Mouse (Mus musculus) embryonic facial prominence, embryonic 14.5 days (tissue): ENCODE measurements around the gene Fau. TPM values are rescaled to one million over a fixed set of nuclear protein-coding genes. Genes with fewer than 3 reads are reported as not detected.

Experiments used
- ATAC-seq: fragments of 200-750 bp; cut with Nextera tagmentation; 2 replicates; pipeline ENCODE4 v1.8.0; 2017; ENCODE audit warnings: low read depth, moderate number of reproducible peaks, moderate TSS enrichment
- DNase-seq: peaks from one replicate; pipeline ENCODE4 v3.0.0-alpha.2; 2015; ENCODE audit warnings: low spot score
- H3K27ac ChIP-seq: fragments of 300-500 bp; sonication (generic); replicated peaks from 2 replicates; pipeline ENCODE4 v1.5.1; 2014; ENCODE audit warnings: low read depth, mild to moderate bottlenecking, low read length, moderate library complexity
- H3K27me3 ChIP-seq: fragments of 300-500 bp; sonication (generic); replicated peaks from 2 replicates; pipeline ENCODE4 v1.6.1; 2014; ENCODE audit warnings: low read length; ENCODE audit not compliant: control insufficient read depth, insufficient read depth
- H3K36me3 ChIP-seq: fragments of 300-500 bp; sonication (generic); 2 replicates; pipeline ENCODE4 v1.6.1; 2014; ENCODE audit warnings: low read length, mixed read lengths; ENCODE audit not compliant: control insufficient read depth, insufficient read depth
- H3K4me1 ChIP-seq: fragments of 300-500 bp; sonication (generic); 2 replicates; pipeline ENCODE4 v1.6.1; 2014; ENCODE audit warnings: antibody characterized with exemption, low read length; ENCODE audit not compliant: control insufficient read depth, insufficient read depth
- H3K4me2 ChIP-seq: fragments of 300-500 bp; sonication (generic); 2 replicates; pipeline ENCODE4 v1.6.1; 2014; ENCODE audit warnings: low read depth, mild to moderate bottlenecking, low read length, moderate library complexity, mixed read lengths
- H3K4me3 ChIP-seq: fragments of 300-500 bp; sonication (generic); 2 replicates; pipeline ENCODE4 v1.5.1; 2014; ENCODE audit warnings: low read depth, mild to moderate bottlenecking, low read length
- H3K9ac ChIP-seq: fragments of 300-500 bp; sonication (generic); 2 replicates; pipeline ENCODE4 v1.6.1; 2014; ENCODE audit warnings: low read depth, mild to moderate bottlenecking, low read length, moderate library complexity, mixed read lengths
- H3K9me3 ChIP-seq: fragments of 300-500 bp; sonication (generic); 2 replicates; pipeline ENCODE4 v1.6.1; 2016; ENCODE audit warnings: low read length; ENCODE audit not compliant: control insufficient read depth
- WGBS: fragments of 180-500 bp; shearing (Covaris S2); extraction: QIAGEN DNeasy Blood & Tissue Kit; methylation state at CpG from one replicate; pipeline ENCODE4 v1.1.7; 2014; 5-methylcytosine and 5-hydroxymethylcytosine counted together
- polyA plus RNA-seq: library from polyadenylated mRNA; unstranded; fragments of >200 nt; fragmentation: Nextera tagmentation; extraction: Ambion mirVana; gene quantifications from 2 replicates; pipeline ENCODE4 v1.2.1, GENCODE M21; 2014

Gene Fau
- polyA plus RNA-seq, 1 experiment from 2014 or later = 937 TPM

DNA sequence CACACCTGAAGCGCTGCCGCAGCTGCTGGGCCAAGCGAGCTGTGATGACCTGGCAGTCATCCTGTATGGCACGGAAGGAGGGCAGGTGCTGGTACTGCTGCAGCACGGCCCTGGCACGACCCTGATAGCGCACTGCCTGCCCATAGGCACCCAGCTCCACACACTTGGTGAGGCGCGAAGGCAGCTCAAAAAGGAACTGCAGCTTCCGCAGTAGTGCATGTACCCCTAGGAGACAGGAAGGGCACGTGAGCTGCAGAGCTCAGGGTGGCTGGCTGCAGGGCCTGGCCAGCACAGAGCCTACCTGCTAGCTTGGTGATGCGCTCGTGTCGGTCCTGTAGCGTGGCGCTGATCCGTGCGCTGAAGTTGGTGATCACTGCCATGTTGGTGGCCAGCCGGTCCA, 13.6 kb downstream of the Fau start:
- Histone ChIP-seq H3K36me3 (peaks cover 51% of the 10 kb centered on the region), H3K27ac (no peak overlapping the region), H3K4me1 (peaks cover 17% of the 10 kb centered on the region; the same call in 1 of the 2 replicates), H3K4me3 (no peak overlapping the region), H3K9me3 (no peaks in the 10 kb centered on the region), H3K4me2 (no peak overlapping the region), H3K9ac (no peak overlapping the region), H3K27me3 (no peaks in the 10 kb centered on the region)
- 94% methylated on average over 19 of the region's 19 CpGs for WGBS
- DNase-seq = no peak
- ATAC-seq = no peak

DNA sequence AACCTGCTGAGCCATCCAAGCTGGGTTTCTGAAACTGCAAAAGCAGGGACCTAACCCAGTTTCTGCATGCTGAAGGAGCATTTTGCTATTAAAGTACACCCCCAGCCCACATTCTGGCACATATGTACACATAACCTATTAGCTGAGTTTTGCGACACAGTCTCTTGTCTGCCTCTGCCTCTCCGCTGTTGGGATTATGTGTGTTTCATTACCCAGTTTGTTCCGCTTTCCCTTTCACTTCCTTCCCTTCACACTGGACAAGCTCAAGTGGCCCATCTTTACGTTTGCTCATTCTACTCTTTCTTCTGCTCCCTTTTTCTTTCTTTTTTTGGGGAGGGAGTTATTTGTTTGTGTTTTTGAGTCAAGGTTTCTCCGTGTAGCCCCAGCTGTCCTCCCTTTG, 16.2 kb downstream of the Fau start:
- no peak for ATAC-seq
- WGBS = 92% methylated on average over 5 of the region's 5 CpGs
- DNase-seq = no peak
- no peak overlapping the region for H3K4me3 ChIP-seq
- H3K9me3 ChIP-seq = no peaks in the 10 kb centered on the region
- no peak overlapping the region for H3K9ac ChIP-seq
- H3K36me3 ChIP-seq = peaks cover 47% of the 10 kb centered on the region
- H3K27me3 ChIP-seq = no peaks in the 10 kb centered on the region
- H3K4me1 ChIP-seq = peaks cover 7% of the 10 kb centered on the region; the same call in 1 of the 2 replicates
- H3K4me2 ChIP-seq = no peak overlapping the region
- no peak overlapping the region for H3K27ac ChIP-seq

DNA sequence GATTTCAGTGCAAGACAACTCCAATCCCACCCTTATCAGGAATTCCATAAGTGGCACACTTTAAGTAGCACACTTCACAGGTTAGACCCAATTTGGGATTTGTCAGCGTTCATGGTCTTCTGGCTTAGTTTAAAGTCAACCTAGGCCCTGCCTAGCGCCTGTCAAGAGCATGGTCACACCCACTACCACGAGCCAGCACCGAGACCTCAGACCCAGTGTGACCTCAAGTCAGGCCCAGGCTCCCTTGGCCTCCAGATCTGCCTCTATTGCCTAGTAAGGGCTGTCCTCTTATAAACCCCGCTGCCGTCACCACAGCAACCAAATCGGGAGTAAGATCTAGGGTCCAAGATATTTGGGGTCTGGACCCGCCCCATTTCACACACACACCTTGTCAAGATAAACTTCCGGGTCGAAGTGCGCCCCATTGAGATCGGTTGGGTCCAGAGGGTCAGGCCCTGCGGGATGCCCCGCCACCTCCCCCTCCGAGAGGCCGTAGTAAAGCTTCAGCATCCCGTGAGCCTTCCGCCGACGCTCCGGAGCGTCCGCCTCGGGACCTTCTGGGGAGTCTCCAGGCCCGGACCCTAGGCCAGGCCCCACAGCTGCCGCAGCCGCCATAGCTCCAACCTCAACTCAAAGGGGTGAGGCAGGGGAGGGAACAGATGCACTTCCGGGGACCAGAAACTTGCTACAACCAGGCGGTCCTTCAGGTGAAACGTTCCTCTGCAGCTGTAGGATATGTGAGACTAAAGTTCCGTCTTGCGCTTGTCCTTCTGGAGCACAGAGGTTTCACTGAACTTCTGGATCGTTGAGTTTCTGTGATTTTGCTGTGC, 19.1 kb downstream of the Fau start, which contains the start of gene Vps51:
Gene Vps51 (minus strand): TSS at position 668 of the 830 bp plus-strand sequence.
- Histone ChIP-seq H3K9me3 (no peaks in the 10 kb centered on the region), H3K4me1 (peaks cover 7% of the 10 kb centered on the region; the same call in 1 of the 2 replicates), H3K4me2 (peak within 1 kb of the TSS; percentile 70), H3K36me3 (peaks cover 40% of the 10 kb centered on the region), H3K27me3 (no peaks in the 10 kb centered on the region), H3K9ac (peak within 1 kb of the TSS; percentile 73), H3K4me3 (peak within 1 kb of the TSS; percentile 58), H3K27ac (peak within 1 kb of the TSS; percentile 84)
- ATAC-seq = peak; percentile 94
- peak; percentile 96 for DNase-seq
- WGBS = under 1% methylated on average over 33 of the region's 33 CpGs

DNA sequence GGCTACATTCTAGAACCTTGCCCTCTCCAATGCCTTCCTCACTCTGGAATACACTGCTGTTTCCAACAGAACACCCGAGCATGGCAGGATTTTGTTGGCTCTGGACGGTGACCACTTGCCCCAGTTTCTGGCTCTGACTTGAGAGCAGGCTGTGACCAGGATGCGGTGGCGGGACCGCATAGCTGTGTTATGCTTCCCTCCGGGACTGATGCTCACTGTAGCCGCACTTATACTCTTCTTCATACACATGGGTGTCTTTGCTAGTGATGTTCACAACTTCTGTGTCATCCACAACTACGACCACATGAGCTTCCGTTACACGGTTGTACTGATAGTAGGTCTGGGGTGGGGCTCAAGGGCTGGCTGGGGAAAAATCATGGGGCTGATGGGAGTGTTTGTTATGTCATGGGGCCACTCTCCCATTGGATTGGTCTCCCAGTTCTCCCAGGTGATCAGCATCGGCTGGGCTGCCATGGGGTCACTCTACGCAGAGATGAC, 22.4 kb downstream of the Fau start, which contains the start of gene Tmem262:
Gene Tmem262 (plus strand): TSS at position 51 of the 498 bp plus-strand sequence.
- Histone ChIP-seq H3K4me1 (peaks cover 13% of the 10 kb centered on the region), H3K9ac (no peak within 1 kb of the TSS), H3K27ac (no peak within 1 kb of the TSS), H3K4me2 (no peak within 1 kb of the TSS), H3K27me3 (no peaks in the 10 kb centered on the region), H3K36me3 (peaks cover 28% of the 10 kb centered on the region), H3K9me3 (no peaks in the 10 kb centered on the region), H3K4me3 (no peak within 1 kb of the TSS)
- ATAC-seq = no peak
- WGBS = 94% methylated on average over 12 of the region's 12 CpGs
- no peak for DNase-seq

DNA sequence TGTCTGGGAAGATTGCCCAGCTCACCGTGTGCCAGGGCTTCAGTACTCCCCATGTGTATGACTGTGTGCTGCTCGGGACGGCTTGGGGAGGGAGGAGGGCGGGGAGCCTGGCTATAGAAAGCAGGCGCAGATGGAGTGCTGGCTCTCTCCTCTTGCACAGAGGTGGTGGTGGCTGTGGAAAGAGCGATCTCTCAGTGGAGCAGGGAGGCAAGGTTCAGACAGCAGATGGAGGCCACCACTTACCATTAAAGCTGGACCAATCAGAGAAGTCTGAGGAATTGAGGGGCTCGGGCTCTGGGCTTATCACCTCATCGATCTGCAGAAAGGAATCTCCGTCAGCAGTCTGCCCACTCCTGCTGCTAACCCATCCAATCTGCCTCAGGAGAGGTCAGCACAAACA, 24.5 kb downstream of the Fau start, which contains the start of gene Gm28374:
Gene Gm28374 (minus strand): TSS at position 101 of the 400 bp plus-strand sequence.
- Histone ChIP-seq H3K36me3 (peaks cover 32% of the 10 kb centered on the region), H3K9ac (no peak within 1 kb of the TSS), H3K9me3 (no peaks in the 10 kb centered on the region), H3K27ac (no peak within 1 kb of the TSS), H3K4me2 (no peak within 1 kb of the TSS), H3K4me3 (no peak within 1 kb of the TSS), H3K27me3 (no peaks in the 10 kb centered on the region), H3K4me1 (peaks cover 6% of the 10 kb centered on the region)
- 89% methylated on average over 8 of the region's 9 CpGs for WGBS
- DNase-seq = no peak
- no peak for ATAC-seq

DNA sequence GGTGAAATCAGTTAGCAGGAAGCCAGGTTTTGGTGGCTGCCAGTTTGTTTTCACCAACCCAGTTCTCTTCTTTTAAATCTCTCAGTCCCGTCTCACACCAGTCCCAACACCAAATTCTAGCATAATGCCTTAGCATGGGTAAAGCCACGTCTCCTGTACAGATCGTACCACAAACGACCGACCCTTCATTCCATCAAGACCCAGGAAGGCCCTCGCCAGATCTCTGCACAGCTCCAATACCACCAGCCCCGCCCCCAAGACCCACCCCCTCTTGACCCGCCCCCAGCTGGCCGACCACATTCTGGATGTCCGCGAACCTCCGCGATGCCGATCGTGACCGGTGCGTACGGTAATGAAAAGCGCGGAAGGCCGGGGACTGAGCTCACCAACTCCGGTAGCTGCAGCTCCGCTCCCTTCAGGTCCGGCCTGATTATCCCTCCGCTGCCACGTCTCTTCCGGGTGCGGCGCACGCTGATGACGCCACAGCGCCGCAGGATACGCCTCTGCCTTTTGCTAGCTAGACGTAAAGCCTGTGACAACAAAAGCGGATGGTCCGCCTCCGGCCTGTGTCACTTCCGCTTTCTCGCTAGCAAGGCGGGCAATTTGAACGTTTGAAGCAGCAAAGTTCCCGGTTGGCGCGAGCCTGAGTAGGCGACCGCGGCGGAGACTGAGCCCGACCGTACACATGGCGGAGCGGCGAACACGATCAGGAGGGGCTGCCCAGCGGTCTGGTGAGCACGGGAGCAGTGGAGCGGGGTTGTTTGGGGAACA, 27.0 kb downstream of the Fau start, which contains the start of the genes Zfpl1 and Cdca5:
Gene Zfpl1 (minus strand): TSS at position 479 of the 771 bp plus-strand sequence.
Gene Cdca5 (plus strand): TSS at position 506 of the 771 bp plus-strand sequence.
- peak within 1 kb of the TSS; percentile 66 for H3K27ac ChIP-seq
- H3K9ac ChIP-seq = peak within 1 kb of the TSS; percentile 75
- peaks cover 6% of the 10 kb centered on the region for H3K4me1 ChIP-seq
- peak within 1 kb of the TSS; percentile 88 for H3K4me2 ChIP-seq
- H3K36me3 ChIP-seq = peaks cover 44% of the 10 kb centered on the region
- H3K9me3 ChIP-seq = no peaks in the 10 kb centered on the region
- under 1% methylated on average over 46 of the region's 58 CpGs for WGBS
- peak within 1 kb of the TSS; percentile 73 for H3K4me3 ChIP-seq
- DNase-seq (peak; percentile 99), ATAC-seq (peak; percentile 91)
- H3K27me3 ChIP-seq = no peaks in the 10 kb centered on the region

DNA sequence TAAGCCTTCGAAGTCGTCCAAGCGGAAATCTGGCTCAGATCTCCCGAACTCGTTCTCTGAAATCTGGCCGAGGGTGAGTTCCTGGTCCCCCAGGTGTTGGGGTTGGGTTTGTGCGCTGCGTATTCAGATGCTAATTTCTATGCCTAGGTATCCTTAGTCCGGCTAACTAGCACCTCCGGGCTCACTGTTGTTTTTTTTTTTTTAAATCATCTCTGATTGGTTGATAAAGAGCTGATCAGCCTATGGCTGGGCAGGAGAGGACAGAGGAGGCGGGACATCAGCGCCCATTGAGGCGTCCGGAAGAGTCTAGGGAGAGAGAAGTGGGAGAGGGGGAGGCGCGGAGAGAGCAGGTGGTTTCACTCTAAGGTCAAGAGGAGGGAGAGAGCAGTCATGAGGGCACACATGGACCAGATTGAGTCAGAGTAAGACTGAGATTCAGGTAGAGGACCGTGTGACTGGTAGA, 27.8 kb downstream of the Fau start:
- ATAC-seq (peak; percentile 71), DNase-seq (peak; percentile 85)
- H3K9me3 ChIP-seq = no peaks in the 10 kb centered on the region
- WGBS = under 1% methylated on average over 17 of the region's 17 CpGs
- no peaks in the 10 kb centered on the region for H3K27me3 ChIP-seq
- peak overlapping the region; percentile 73 for H3K4me3 ChIP-seq
- peaks cover 6% of the 10 kb centered on the region for H3K4me1 ChIP-seq
- peaks cover 44% of the 10 kb centered on the region for H3K36me3 ChIP-seq
- H3K4me2 ChIP-seq = peak overlapping the region; percentile 88
- H3K9ac ChIP-seq = peak overlapping the region; percentile 75
- peak overlapping the region; percentile 57 for H3K27ac ChIP-seq

DNA sequence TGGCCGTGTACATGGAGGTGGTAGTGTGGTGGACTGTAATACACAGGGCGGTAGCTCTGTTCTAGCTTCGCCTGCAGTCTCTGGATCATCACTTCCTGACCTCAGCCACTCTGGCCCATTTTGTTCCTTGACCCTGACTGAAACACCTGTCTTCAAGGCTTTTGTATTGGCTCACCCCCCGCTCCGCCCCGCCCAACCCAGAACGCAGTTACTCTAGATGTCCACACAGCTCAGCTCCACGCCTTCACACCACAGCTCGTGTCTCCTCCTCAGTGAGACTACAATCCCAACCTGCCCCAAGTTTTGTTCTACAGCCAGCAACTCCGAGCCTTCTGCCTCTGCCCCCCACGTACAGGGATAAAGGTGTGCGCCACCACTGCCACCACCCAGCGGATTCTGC, 31.2 kb downstream of the Fau start:
- Histone ChIP-seq H3K9me3 (no peaks in the 10 kb centered on the region), H3K27ac (no peak overlapping the region), H3K4me1 (peaks cover 3% of the 10 kb centered on the region), H3K27me3 (no peaks in the 10 kb centered on the region), H3K4me3 (no peak overlapping the region), H3K4me2 (no peak overlapping the region), H3K9ac (no peak overlapping the region), H3K36me3 (peaks cover 49% of the 10 kb centered on the region)
- no peak for ATAC-seq
- 93% methylated on average over 12 of the region's 13 CpGs for WGBS
- no peak for DNase-seq
